Mouse (Mus musculus): ENCODE measurements around the gene Ttll11. TPM values are rescaled to one million over a fixed set of nuclear protein-coding genes. Genes with fewer than 3 reads are reported as not detected.

The Ttll11 gene
- polyA plus RNA-seq, 1 experiment from 2014 or later = 0.44 TPM

GRCm38 (mm10) chr2:35745876-35746275 is 233.8 kb downstream of the Ttll11 start:
- H3K4me2 ChIP-seq (replicated peaks; ENCODE audit: low read depth) = no peak overlapping the region
- TF ChIP-seq CTCF (IDR thresholded peaks at IDR 0.05; ENCODE audit: low read depth) = no peak
- no peaks in the 10 kb centered on the region for H3K36me3 ChIP-seq (ENCODE audit: control insufficient read depth, insufficient read depth)
- no peak for ATAC-seq
- no peak overlapping the region for H3K4me3 ChIP-seq (ENCODE audit: low read depth, low read length)
- H3K9ac ChIP-seq (ENCODE audit: low read depth, low read length) = no peak overlapping the region
- H3K4me1 ChIP-seq (replicated peaks; ENCODE audit: control insufficient read depth, insufficient read depth, low read length) = no peaks in the 10 kb centered on the region
- no peaks in the 10 kb centered on the region for H3K9me3 ChIP-seq (ENCODE audit: control insufficient read depth)
- no peak overlapping the region for H3K27ac ChIP-seq (ENCODE audit: low read depth, low read length)
- no peaks in the 10 kb centered on the region for H3K27me3 ChIP-seq (replicated peaks; ENCODE audit: control insufficient read depth, insufficient read depth, low read length)
- 93% methylated on average over 10 of the region's 10 CpGs for WGBS

GRCm38 (mm10) chr2:35739669-35740254 is 240.0 kb downstream of the Ttll11 start:
- Histone ChIP-seq H3K4me3 (ENCODE audit: low read depth, low read length) (no peak overlapping the region), H3K9ac (ENCODE audit: low read depth, low read length) (no peak overlapping the region), H3K27ac (ENCODE audit: low read depth, low read length) (no peak overlapping the region), H3K36me3 (ENCODE audit: control insufficient read depth, insufficient read depth) (no peaks in the 10 kb centered on the region), H3K4me1 (replicated peaks; ENCODE audit: control insufficient read depth, insufficient read depth, low read length) (no peaks in the 10 kb centered on the region), H3K9me3 (ENCODE audit: control insufficient read depth) (no peaks in the 10 kb centered on the region), H3K27me3 (replicated peaks; ENCODE audit: control insufficient read depth, insufficient read depth, low read length) (no peaks in the 10 kb centered on the region), H3K4me2 (replicated peaks; ENCODE audit: low read depth) (no peak overlapping the region)
- WGBS = 58% methylated on average over 13 of the region's 13 CpGs
- no peak for ATAC-seq
- TF ChIP-seq CTCF (IDR thresholded peaks at IDR 0.05; ENCODE audit: low read depth) = no peak

- ATAC-seq = no peak
Observed at GRCm38 (mm10) chr2:35737467-35738027, 242.2 kb downstream of the Ttll11 start.

GRCm38 (mm10) chr2:35736061-35736460 is 243.7 kb downstream of the Ttll11 start:
- Histone ChIP-seq H3K4me1 (replicated peaks; ENCODE audit: control insufficient read depth, insufficient read depth, low read length) (no peaks in the 10 kb centered on the region), H3K27me3 (replicated peaks; ENCODE audit: control insufficient read depth, insufficient read depth, low read length) (no peaks in the 10 kb centered on the region), H3K4me2 (replicated peaks; ENCODE audit: low read depth) (no peak overlapping the region), H3K36me3 (ENCODE audit: control insufficient read depth, insufficient read depth) (no peaks in the 10 kb centered on the region), H3K9me3 (ENCODE audit: control insufficient read depth) (no peaks in the 10 kb centered on the region), H3K4me3 (ENCODE audit: low read depth, low read length) (no peak overlapping the region), H3K27ac (ENCODE audit: low read depth, low read length) (no peak overlapping the region), H3K9ac (ENCODE audit: low read depth, low read length) (no peak overlapping the region)
- 63% methylated on average over 2 of the region's 2 CpGs for WGBS
- no peak for TF ChIP-seq CTCF (IDR thresholded peaks at IDR 0.05; ENCODE audit: low read depth)
- no peak for ATAC-seq

More at GRCm38 (mm10) chr2:35737467-35738027, 242.2 kb downstream of the Ttll11 start:
- WGBS = 75% methylated on average over 7 of the region's 7 CpGs
- no peak overlapping the region for H3K4me2 ChIP-seq (replicated peaks; ENCODE audit: low read depth)
- no peak overlapping the region for H3K9ac ChIP-seq (ENCODE audit: low read depth, low read length)
- H3K27me3 ChIP-seq (replicated peaks; ENCODE audit: control insufficient read depth, insufficient read depth, low read length) = no peaks in the 10 kb centered on the region
- no peaks in the 10 kb centered on the region for H3K4me1 ChIP-seq (replicated peaks; ENCODE audit: control insufficient read depth, insufficient read depth, low read length)
- no peak for TF ChIP-seq CTCF (IDR thresholded peaks at IDR 0.05; ENCODE audit: low read depth)
- H3K9me3 ChIP-seq (ENCODE audit: control insufficient read depth) = no peaks in the 10 kb centered on the region
- H3K27ac ChIP-seq (ENCODE audit: low read depth, low read length) = no peak overlapping the region
- H3K4me3 ChIP-seq (ENCODE audit: low read depth, low read length) = no peak overlapping the region
- H3K36me3 ChIP-seq (ENCODE audit: control insufficient read depth, insufficient read depth) = no peaks in the 10 kb centered on the region

- no peaks in the 10 kb centered on the region for H3K9me3 ChIP-seq (ENCODE audit: control insufficient read depth)
Observed at GRCm38 (mm10) chr2:35735001-35735400, 244.7 kb downstream of the Ttll11 start.

GRCm38 (mm10) chr2:35731671-35732449 is 247.9 kb downstream of the Ttll11 start:
- no peak for TF ChIP-seq CTCF (IDR thresholded peaks at IDR 0.05; ENCODE audit: low read depth)
- WGBS = 67% methylated on average over 18 of the region's 18 CpGs
- Histone ChIP-seq H3K36me3 (ENCODE audit: control insufficient read depth, insufficient read depth) (peaks cover 29% of the 10 kb centered on the region), H3K9ac (ENCODE audit: low read depth, low read length) (no peak overlapping the region), H3K27me3 (replicated peaks; ENCODE audit: control insufficient read depth, insufficient read depth, low read length) (no peaks in the 10 kb centered on the region), H3K4me2 (replicated peaks; ENCODE audit: low read depth) (no peak overlapping the region), H3K9me3 (ENCODE audit: control insufficient read depth) (no peaks in the 10 kb centered on the region), H3K27ac (ENCODE audit: low read depth, low read length) (no peak overlapping the region), H3K4me3 (ENCODE audit: low read depth, low read length) (no peak overlapping the region), H3K4me1 (replicated peaks; ENCODE audit: control insufficient read depth, insufficient read depth, low read length) (no peaks in the 10 kb centered on the region)
- ATAC-seq = no peak

More at GRCm38 (mm10) chr2:35735001-35735400, 244.7 kb downstream of the Ttll11 start:
- TF ChIP-seq CTCF (IDR thresholded peaks at IDR 0.05; ENCODE audit: low read depth) = peak; percentile 66
- no peak for ATAC-seq
- Histone ChIP-seq H3K9ac (ENCODE audit: low read depth, low read length) (no peak overlapping the region), H3K4me2 (replicated peaks; ENCODE audit: low read depth) (no peak overlapping the region), H3K27ac (ENCODE audit: low read depth, low read length) (no peak overlapping the region), H3K36me3 (ENCODE audit: control insufficient read depth, insufficient read depth) (no peaks in the 10 kb centered on the region), H3K27me3 (replicated peaks; ENCODE audit: control insufficient read depth, insufficient read depth, low read length) (no peaks in the 10 kb centered on the region), H3K4me3 (ENCODE audit: low read depth, low read length) (no peak overlapping the region), H3K4me1 (replicated peaks; ENCODE audit: control insufficient read depth, insufficient read depth, low read length) (no peaks in the 10 kb centered on the region)
- WGBS = 97% methylated on average over 2 of the region's 2 CpGs
